Mouse (Mus musculus) midbrain, embryonic 14.5 days (tissue): ENCODE results near the gene Wnt11. TPM values are rescaled to one million over a fixed set of nuclear protein-coding genes. Genes with fewer than 3 reads are reported as not detected.

Source experiments
- ATAC-seq: fragments of 200-750 bp; cut with Nextera tagmentation; 2 replicates; pipeline ENCODE4 v1.8.0; 2017; ENCODE audit warnings: moderate number of reproducible peaks, moderate library complexity; ENCODE audit not compliant: low FRiP score, low TSS enrichment
- DNase-seq: peaks from one replicate; pipeline ENCODE4 v3.0.0-alpha.2; 2015
- H3K27ac ChIP-seq: fragments of 300-500 bp; sonication (generic); replicated peaks from 2 replicates; pipeline ENCODE4 v1.5.1; 2014; ENCODE audit warnings: mild to moderate bottlenecking, low read depth, low read length, moderate library complexity
- H3K27me3 ChIP-seq: fragments of 300-500 bp; sonication (generic); 2 replicates; pipeline ENCODE4 v1.6.1; 2014; ENCODE audit warnings: low read length, control low read depth, mixed read lengths; ENCODE audit not compliant: control insufficient read depth, insufficient read depth
- H3K36me3 ChIP-seq: fragments of 300-500 bp; sonication (generic); 2 replicates; pipeline ENCODE4 v1.6.1; 2014; ENCODE audit warnings: low read length, control low read depth; ENCODE audit not compliant: control insufficient read depth, insufficient read depth
- H3K4me1 ChIP-seq: fragments of 300-500 bp; sonication (generic); 2 replicates; pipeline ENCODE4 v1.6.1; 2014; ENCODE audit warnings: mild to moderate bottlenecking, antibody characterized with exemption, low read length, control low read depth; ENCODE audit not compliant: control insufficient read depth, insufficient read depth
- H3K4me2 ChIP-seq: fragments of 300-500 bp; sonication (generic); 2 replicates; pipeline ENCODE4 v1.6.1; 2014; ENCODE audit warnings: mild to moderate bottlenecking, low read length, moderate library complexity
- H3K4me3 ChIP-seq: fragments of 300-500 bp; sonication (generic); replicated peaks from 2 replicates; pipeline ENCODE4 v1.5.1; 2014; ENCODE audit warnings: low read depth, low read length
- H3K9ac ChIP-seq: fragments of 300-500 bp; sonication (generic); replicated peaks from 2 replicates; pipeline ENCODE4 v1.6.1; 2014; ENCODE audit warnings: mild to moderate bottlenecking, low read length, moderate library complexity
- H3K9me3 ChIP-seq: fragments of 300-500 bp; sonication (generic); 2 replicates; pipeline ENCODE4 v1.6.1; 2016; ENCODE audit warnings: low read length, control low read depth, mixed read lengths; ENCODE audit not compliant: control insufficient read depth
- WGBS: fragments of 180-500 bp; shearing (Covaris S2); extraction: QIAGEN DNeasy Blood & Tissue Kit; methylation state at CpG from one replicate; pipeline ENCODE4 v1.1.7; 2014; 5-methylcytosine and 5-hydroxymethylcytosine counted together
- polyA plus RNA-seq: library from polyadenylated mRNA; unstranded; fragments of >200 nt; fragmentation: Nextera tagmentation; extraction: Ambion mirVana; gene quantifications from 2 replicates; pipeline ENCODE4 v1.2.1, GENCODE M21; 2014

The Wnt11 gene
- polyA plus RNA-seq, 1 experiment from 2014 or later: 0.64 TPM

- DNase-seq: no peak
- Histone ChIP-seq H3K27ac (no peak overlapping the region), H3K9ac (no peak overlapping the region), H3K27me3 (no peaks in the 10 kb centered on the region), H3K36me3 (no peaks in the 10 kb centered on the region), H3K9me3 (no peaks in the 10 kb centered on the region), H3K4me2 (no peak overlapping the region), H3K4me1 (no peaks in the 10 kb centered on the region), H3K4me3 (no peak overlapping the region)
- no peak for ATAC-seq
- WGBS: 72% methylated on average over 9 of the region's 9 CpGs
Measured at GRCm38 (mm10) chr7:98851220-98851619, 16.3 kb downstream of the Wnt11 start.

GRCm38 (mm10) chr7:98852950-98853650, 18.2 kb downstream of the Wnt11 start:
- no peaks in the 10 kb centered on the region for H3K27me3 ChIP-seq
- H3K4me2 ChIP-seq: no peak overlapping the region
- H3K9me3 ChIP-seq: no peaks in the 10 kb centered on the region
- no peaks in the 10 kb centered on the region for H3K4me1 ChIP-seq
- H3K4me3 ChIP-seq: no peak overlapping the region
- ATAC-seq (no peak), DNase-seq (no peak)
- no peak overlapping the region for H3K9ac ChIP-seq
- H3K36me3 ChIP-seq: no peaks in the 10 kb centered on the region
- 82% methylated on average over 18 of the region's 18 CpGs for whole genome bisulfite sequencing
- no peak overlapping the region for H3K27ac ChIP-seq

GRCm38 (mm10) chr7:98853806-98854205, 18.9 kb downstream of the Wnt11 start:
- Histone ChIP-seq H3K36me3 (no peaks in the 10 kb centered on the region), H3K9me3 (no peaks in the 10 kb centered on the region), H3K9ac (no peak overlapping the region), H3K27me3 (no peaks in the 10 kb centered on the region), H3K4me3 (no peak overlapping the region), H3K4me2 (no peak overlapping the region), H3K27ac (no peak overlapping the region), H3K4me1 (no peaks in the 10 kb centered on the region)
- DNase-seq (no peak), ATAC-seq (no peak)
- WGBS: 90% methylated on average over 6 of the region's 6 CpGs

GRCm38 (mm10) chr7:98855388-98855787, 20.5 kb downstream of the Wnt11 start:
- no peaks in the 10 kb centered on the region for H3K4me1 ChIP-seq
- DNase-seq (no peak), ATAC-seq (no peak)
- 71% methylated on average over 2 of the region's 2 CpGs for WGBS
- H3K9me3 ChIP-seq: no peaks in the 10 kb centered on the region
- no peak overlapping the region for H3K4me2 ChIP-seq
- no peak overlapping the region for H3K4me3 ChIP-seq
- H3K9ac ChIP-seq: no peak overlapping the region
- H3K36me3 ChIP-seq: no peaks in the 10 kb centered on the region
- no peaks in the 10 kb centered on the region for H3K27me3 ChIP-seq
- H3K27ac ChIP-seq: no peak overlapping the region

DNA sequence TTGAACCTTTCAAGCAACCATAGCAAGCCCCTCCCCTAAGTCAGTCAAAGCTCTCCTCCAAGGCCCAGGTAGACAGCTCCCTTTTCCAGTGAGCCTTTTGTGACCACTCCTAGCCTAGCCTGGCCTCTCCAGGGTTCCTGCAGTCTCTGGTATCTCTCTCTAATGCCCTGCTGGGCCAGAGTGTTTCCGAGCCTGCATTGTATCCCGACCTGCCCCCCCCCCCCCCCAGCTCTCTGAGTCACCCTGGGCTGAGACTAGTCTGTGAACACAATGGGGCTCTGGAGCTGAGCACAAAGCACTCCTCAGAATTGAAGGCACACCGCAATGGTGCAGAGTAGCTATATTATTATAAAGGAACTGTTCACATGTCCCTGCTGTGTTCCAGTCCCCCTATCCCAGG, 21.2 kb downstream of the Wnt11 start:
- no peak overlapping the region for H3K27ac ChIP-seq
- no peaks in the 10 kb centered on the region for H3K36me3 ChIP-seq
- H3K27me3 ChIP-seq: no peaks in the 10 kb centered on the region
- ATAC-seq (no peak), DNase-seq (no peak)
- H3K9me3 ChIP-seq: no peaks in the 10 kb centered on the region
- no peak overlapping the region for H3K4me2 ChIP-seq
- H3K4me3 ChIP-seq: no peak overlapping the region
- WGBS: 11% methylated on average over 3 of the region's 3 CpGs
- no peak overlapping the region for H3K9ac ChIP-seq
- no peaks in the 10 kb centered on the region for H3K4me1 ChIP-seq

GRCm38 (mm10) chr7:98857094-98857493, 22.2 kb downstream of the Wnt11 start:
- no peak overlapping the region for H3K27ac ChIP-seq
- no peaks in the 10 kb centered on the region for H3K4me1 ChIP-seq
- H3K9me3 ChIP-seq: no peaks in the 10 kb centered on the region
- WGBS: 76% methylated on average over 3 of the region's 3 CpGs
- H3K36me3 ChIP-seq: no peaks in the 10 kb centered on the region
- H3K27me3 ChIP-seq: no peaks in the 10 kb centered on the region
- DNase-seq: no peak
- no peak overlapping the region for H3K9ac ChIP-seq
- no peak overlapping the region for H3K4me2 ChIP-seq
- ATAC-seq: no peak
- H3K4me3 ChIP-seq: no peak overlapping the region

GRCm38 (mm10) chr7:98861002-98861401, 26.1 kb downstream of the Wnt11 start:
- no peaks in the 10 kb centered on the region for H3K9me3 ChIP-seq
- 76% methylated on average over 2 of the region's 2 CpGs for WGBS
- no peak overlapping the region for H3K4me3 ChIP-seq
- DNase-seq (no peak), ATAC-seq (no peak)
- no peak overlapping the region for H3K4me2 ChIP-seq
- H3K4me1 ChIP-seq: no peaks in the 10 kb centered on the region
- H3K9ac ChIP-seq: no peak overlapping the region
- H3K27me3 ChIP-seq: no peaks in the 10 kb centered on the region
- no peak overlapping the region for H3K27ac ChIP-seq
- H3K36me3 ChIP-seq: no peaks in the 10 kb centered on the region

- Histone ChIP-seq H3K9me3 (no peaks in the 10 kb centered on the region), H3K27me3 (no peaks in the 10 kb centered on the region), H3K36me3 (no peaks in the 10 kb centered on the region), H3K27ac (no peak overlapping the region), H3K4me2 (no peak overlapping the region), H3K4me1 (no peaks in the 10 kb centered on the region), H3K4me3 (no peak overlapping the region), H3K9ac (no peak overlapping the region)
- DNase-seq (no peak), ATAC-seq (no peak)
- WGBS: 75% methylated on average over 5 of the region's 5 CpGs
Measured at GRCm38 (mm10) chr7:98862994-98863393, 28.1 kb downstream of the Wnt11 start.

- ATAC-seq (no peak), DNase-seq (no peak)
- Histone ChIP-seq H3K9ac (no peak overlapping the region), H3K9me3 (no peaks in the 10 kb centered on the region), H3K4me1 (no peaks in the 10 kb centered on the region), H3K4me2 (no peak overlapping the region), H3K27ac (no peak overlapping the region), H3K36me3 (no peaks in the 10 kb centered on the region), H3K27me3 (no peaks in the 10 kb centered on the region), H3K4me3 (no peak overlapping the region)
- WGBS: 37% methylated on average over 9 of the region's 9 CpGs
Measured at GRCm38 (mm10) chr7:98863969-98864718, 29.2 kb downstream of the Wnt11 start.
